ENCODE assay signal across 16 mouse cellular contexts in genomic region chr11:74443147-74443923, GRCm38 (mm10).
"Had no signal": no experiment of that assay in that cellular context is flagged by ENCODE, and none has a peak within 500 bp of the region (broad histone marks: within the 10 kb centered on the region; RNA-seq: fewer than 3 reads in every experiment).

No protein-coding gene starts in this region.

- H3K27ac ChIP-seq: limb, embryonic 15.5 days; liver, embryonic 12.5 days; midbrain, embryonic 10.5 days; neural tube, embryonic 15.5 days; stomach, embryonic 15.5 days had no signal

- H3K36me3 ChIP-seq: limb, embryonic 15.5 days; liver, embryonic 12.5 days; midbrain, embryonic 10.5 days; neural tube, embryonic 15.5 days; stomach, embryonic 15.5 days had no signal

- H3K9ac ChIP-seq: limb, embryonic 15.5 days; liver, embryonic 12.5 days; lung, embryonic 14.5 days; neural tube, embryonic 15.5 days; stomach, embryonic 15.5 days had no signal

- ATAC-seq: liver, embryonic 12.5 days; midbrain, embryonic 16.5 days had no signal

- H3K4me2 ChIP-seq: limb, embryonic 15.5 days; liver, embryonic 12.5 days; lung, embryonic 14.5 days; neural tube, embryonic 15.5 days; stomach, embryonic 15.5 days had no signal

- H3K4me1 ChIP-seq: limb, embryonic 15.5 days; liver, embryonic 12.5 days; midbrain, embryonic 10.5 days had no signal

- H3K9me3 ChIP-seq: limb, embryonic 15.5 days; liver, embryonic 12.5 days; midbrain, embryonic 10.5 days; neural tube, embryonic 15.5 days; stomach, embryonic 15.5 days had no signal

- H3K4me3 ChIP-seq: limb, embryonic 15.5 days; liver, embryonic 12.5 days; midbrain, embryonic 10.5 days; neural tube, embryonic 15.5 days; stomach, embryonic 15.5 days had no signal

- H3K27me3 ChIP-seq: limb, embryonic 15.5 days; liver, embryonic 12.5 days; neural tube, embryonic 15.5 days; stomach, embryonic 15.5 days had no signal

- DNase-seq: kidney, adult 8-10 months; layer of hippocampus, adult 9-11 months; layer of hippocampus, postnatal 36 days; lung, embryonic 14.5 days; lung, postnatal 10 days; lung, postnatal 4 days; right cerebral cortex, adult 18-20 months; right cerebral cortex, postnatal 25 days; spleen, adult 18-20 months; thymus, postnatal 14 days had no signal
